Mouse (Mus musculus): ENCODE results near the gene Gast. TPM values are rescaled to one million over a fixed set of nuclear protein-coding genes. Genes with fewer than 3 reads are reported as not detected.

The Gast gene
- polyA plus RNA-seq, 2 experiments: not detected

DNA sequence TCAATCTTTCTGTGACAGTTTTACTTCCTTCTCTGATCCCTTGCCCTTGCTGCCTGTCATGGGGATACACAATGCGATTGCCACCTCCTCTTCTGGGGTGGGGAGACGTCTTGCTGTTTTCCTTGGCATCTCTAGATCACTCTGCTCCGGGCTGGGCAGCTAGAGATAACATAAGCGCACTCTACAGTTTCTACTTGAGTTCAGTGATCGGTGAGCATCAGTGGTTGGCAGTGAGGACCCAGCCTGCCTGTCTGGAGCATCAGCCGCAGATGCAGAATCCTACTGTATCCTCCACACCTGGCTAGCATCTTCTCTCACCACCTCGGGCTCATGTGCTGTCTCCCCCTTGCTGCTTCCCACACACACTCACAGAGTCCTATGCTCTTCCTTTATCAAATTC is 34.9 kb downstream of the Gast start:
- Histone ChIP-seq H3K36me3 (replicated peaks; ENCODE audit: control insufficient read depth, insufficient read depth, low read depth) (no peaks in the 10 kb centered on the region), H3K4me2 (ENCODE audit: low read depth) (no peak overlapping the region), H3K9ac (replicated peaks) (no peak overlapping the region), H3K4me1 (replicated peaks; ENCODE audit: control insufficient read depth in 2 of 2, insufficient read depth in 2 of 2, low read length in 1 of 2) (no peaks in the 10 kb centered on the region), H3K27me3 (ENCODE audit: control insufficient read depth, insufficient read depth, low read length) (no peaks in the 10 kb centered on the region), H3K9me3 (ENCODE audit: control insufficient read depth, low read length) (no peaks in the 10 kb centered on the region), H3K4me3 (ENCODE audit: insufficient read depth in 1 of 2, low read depth in 2 of 2, low read length in 2 of 2) (no peak overlapping the region), H3K27ac (no peak overlapping the region)
- 56% methylated on average over 7 of the region's 7 CpGs for whole genome bisulfite sequencing (ENCODE audit: insufficient replicate concordance)
- DNase-seq (ENCODE audit: low read depth in 3 of 3, low spot score in 3 of 3) (no peak), ATAC-seq (ENCODE audit: insufficient read depth) (no peak)
- no peak for TF ChIP-seq CTCF (IDR thresholded peaks at IDR 0.05; ENCODE audit: low read depth)
- no peak for TF ChIP-seq EP300 (IDR thresholded peaks at IDR 0.05; ENCODE audit: low read depth)

DNA sequence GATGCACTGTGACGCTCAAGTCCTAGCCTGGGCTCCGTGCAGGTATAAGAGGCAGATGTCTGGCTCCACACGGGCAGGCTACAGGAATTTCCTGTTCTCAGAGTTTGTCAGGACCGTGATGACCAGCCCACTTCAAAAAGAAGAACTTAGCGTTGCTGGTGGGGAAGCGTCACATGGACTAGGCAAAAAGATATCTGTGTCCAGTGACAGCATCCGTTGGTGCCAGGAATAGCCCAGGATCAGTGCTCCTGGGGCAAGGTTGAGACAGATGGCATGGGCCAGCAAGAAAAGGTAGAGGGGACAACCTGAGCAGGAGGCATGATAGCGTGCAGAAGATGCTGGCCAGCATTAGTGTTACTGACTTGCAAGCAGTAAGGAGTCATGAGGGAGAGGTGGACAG is 35.6 kb downstream of the Gast start:
- no peak for TF ChIP-seq CTCF (IDR thresholded peaks at IDR 0.05; ENCODE audit: low read depth)
- TF ChIP-seq EP300 (IDR thresholded peaks at IDR 0.05; ENCODE audit: low read depth): no peak
- Histone ChIP-seq H3K4me3 (ENCODE audit: insufficient read depth in 1 of 2, low read depth in 2 of 2, low read length in 2 of 2) (no peak overlapping the region), H3K4me2 (ENCODE audit: low read depth) (no peak overlapping the region), H3K27ac (no peak overlapping the region), H3K36me3 (replicated peaks; ENCODE audit: control insufficient read depth, insufficient read depth, low read depth) (no peaks in the 10 kb centered on the region), H3K27me3 (ENCODE audit: control insufficient read depth, insufficient read depth, low read length) (no peaks in the 10 kb centered on the region), H3K4me1 (replicated peaks; ENCODE audit: control insufficient read depth in 2 of 2, insufficient read depth in 2 of 2, low read length in 1 of 2) (no peaks in the 10 kb centered on the region), H3K9me3 (ENCODE audit: control insufficient read depth, low read length) (no peaks in the 10 kb centered on the region), H3K9ac (replicated peaks) (no peak overlapping the region)
- 23% methylated on average over 8 of the region's 8 CpGs for WGBS (ENCODE audit: insufficient replicate concordance)
- DNase-seq (ENCODE audit: low read depth in 3 of 3, low spot score in 3 of 3) (no peak), ATAC-seq (ENCODE audit: insufficient read depth) (no peak)

DNA sequence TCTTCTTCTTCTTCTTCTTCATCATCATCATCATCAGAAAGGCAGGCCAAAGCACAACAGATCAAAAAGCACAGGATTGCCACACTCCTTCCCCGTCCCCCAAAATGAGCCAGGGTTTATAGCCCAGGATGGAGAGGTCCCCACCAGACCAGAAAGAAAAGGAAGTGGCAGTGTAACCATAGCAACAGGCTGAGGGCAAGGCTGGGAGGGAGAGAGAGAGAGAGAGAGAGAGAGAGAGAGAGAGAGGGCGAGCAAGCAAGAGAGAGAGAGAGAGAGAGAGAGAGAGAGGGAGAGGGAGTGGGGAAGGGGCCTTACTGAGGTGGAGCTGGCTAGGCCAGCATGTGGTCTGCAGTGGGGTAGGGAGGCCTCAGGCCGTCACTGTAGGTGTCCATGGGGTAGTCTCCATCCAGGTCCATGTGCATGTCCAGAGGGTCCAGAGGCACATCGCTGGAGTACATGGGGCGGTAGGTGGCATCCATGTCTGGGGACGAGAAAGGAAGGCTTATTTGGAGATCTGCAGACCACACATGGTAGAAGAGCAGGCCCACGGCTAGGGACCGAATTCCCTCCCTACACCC is 37.9 kb downstream of the Gast start:
- H3K27ac ChIP-seq: no peak overlapping the region
- WGBS (ENCODE audit: insufficient replicate concordance): 63% methylated on average over 8 of the region's 8 CpGs
- TF ChIP-seq CTCF (IDR thresholded peaks at IDR 0.05; ENCODE audit: low read depth) (no peak), EP300 (IDR thresholded peaks at IDR 0.05; ENCODE audit: low read depth) (no peak)
- DNase-seq (ENCODE audit: low read depth in 3 of 3, low spot score in 3 of 3): no peak
- H3K4me1 ChIP-seq (replicated peaks; ENCODE audit: control insufficient read depth in 2 of 2, insufficient read depth in 2 of 2, low read length in 1 of 2): no peaks in the 10 kb centered on the region
- no peak overlapping the region for H3K9ac ChIP-seq (replicated peaks)
- H3K36me3 ChIP-seq (replicated peaks; ENCODE audit: control insufficient read depth, insufficient read depth, low read depth): no peaks in the 10 kb centered on the region
- H3K4me3 ChIP-seq (ENCODE audit: insufficient read depth in 1 of 2, low read depth in 2 of 2, low read length in 2 of 2): no peak overlapping the region
- no peak overlapping the region for H3K4me2 ChIP-seq (ENCODE audit: low read depth)
- no peaks in the 10 kb centered on the region for H3K9me3 ChIP-seq (ENCODE audit: control insufficient read depth, low read length)
- no peaks in the 10 kb centered on the region for H3K27me3 ChIP-seq (ENCODE audit: control insufficient read depth, insufficient read depth, low read length)
- no peak for ATAC-seq (ENCODE audit: insufficient read depth)

DNA sequence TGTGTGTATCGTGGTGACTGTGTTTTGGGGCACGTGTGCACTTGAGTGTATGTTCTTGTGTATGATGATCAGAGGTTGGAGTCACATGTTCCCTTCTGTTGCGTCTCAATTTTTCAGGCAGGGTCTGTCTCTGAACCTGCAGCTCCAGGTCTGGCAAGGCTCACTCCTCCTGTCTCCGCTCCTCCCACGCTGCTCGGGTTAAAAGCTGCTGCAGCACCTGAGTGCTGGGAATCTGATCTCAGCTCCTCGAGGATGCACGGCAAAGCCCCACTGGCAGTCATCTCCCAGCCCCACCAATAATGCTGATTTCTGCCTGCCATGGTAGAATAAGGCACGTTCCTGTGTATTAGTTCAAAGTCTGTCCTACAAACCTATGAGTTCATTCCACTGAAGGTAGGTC is 40.9 kb downstream of the Gast start:
- Histone ChIP-seq H3K9me3 (ENCODE audit: control insufficient read depth, low read length) (no peaks in the 10 kb centered on the region), H3K4me3 (ENCODE audit: insufficient read depth in 1 of 2, low read depth in 2 of 2, low read length in 2 of 2) (no peak overlapping the region), H3K27ac (no peak overlapping the region), H3K36me3 (replicated peaks; ENCODE audit: control insufficient read depth, insufficient read depth, low read depth) (no peaks in the 10 kb centered on the region), H3K9ac (replicated peaks) (no peak overlapping the region), H3K4me1 (replicated peaks; ENCODE audit: control insufficient read depth in 2 of 2, insufficient read depth in 2 of 2, low read length in 1 of 2) (no peaks in the 10 kb centered on the region), H3K4me2 (ENCODE audit: low read depth) (no peak overlapping the region), H3K27me3 (ENCODE audit: control insufficient read depth, insufficient read depth, low read length) (no peaks in the 10 kb centered on the region)
- TF ChIP-seq CTCF (IDR thresholded peaks at IDR 0.05; ENCODE audit: low read depth) (no peak), EP300 (IDR thresholded peaks at IDR 0.05; ENCODE audit: low read depth) (no peak)
- DNase-seq (ENCODE audit: low read depth in 3 of 3, low spot score in 3 of 3) (no peak), ATAC-seq (ENCODE audit: insufficient read depth) (no peak)
- 65% methylated on average over 9 of the region's 9 CpGs for WGBS (ENCODE audit: insufficient replicate concordance)

DNA sequence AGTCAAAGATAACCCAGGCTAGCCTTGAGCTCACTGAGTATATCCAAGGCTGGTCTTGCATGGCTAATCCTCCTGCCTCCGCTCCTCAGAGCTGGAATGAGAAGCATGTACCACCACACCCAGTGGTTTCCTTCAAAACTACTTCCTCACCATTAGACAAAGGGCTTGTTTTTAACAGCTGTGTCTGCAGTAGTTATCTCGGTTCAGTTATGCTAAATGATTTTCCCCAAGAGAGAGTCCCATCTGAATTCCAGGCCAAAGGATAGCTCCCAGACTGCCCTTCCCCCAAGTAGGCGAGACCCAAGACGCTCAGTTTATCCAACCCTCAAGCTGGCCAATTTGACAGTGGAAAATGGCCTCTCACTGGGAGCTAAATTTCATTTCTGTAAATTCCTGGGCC is 41.8 kb downstream of the Gast start:
- no peaks in the 10 kb centered on the region for H3K9me3 ChIP-seq (ENCODE audit: control insufficient read depth, low read length)
- no peak overlapping the region for H3K4me2 ChIP-seq (ENCODE audit: low read depth)
- TF ChIP-seq EP300 (IDR thresholded peaks at IDR 0.05; ENCODE audit: low read depth): no peak
- DNase-seq (ENCODE audit: low read depth in 3 of 3, low spot score in 3 of 3) (no peak), ATAC-seq (ENCODE audit: insufficient read depth) (no peak)
- WGBS (ENCODE audit: insufficient replicate concordance): 57% methylated on average over 4 of the region's 4 CpGs
- H3K4me1 ChIP-seq (replicated peaks; ENCODE audit: control insufficient read depth in 2 of 2, insufficient read depth in 2 of 2, low read length in 1 of 2): no peaks in the 10 kb centered on the region
- H3K9ac ChIP-seq (replicated peaks): no peak overlapping the region
- H3K27ac ChIP-seq: no peak overlapping the region
- H3K27me3 ChIP-seq (ENCODE audit: control insufficient read depth, insufficient read depth, low read length): no peaks in the 10 kb centered on the region
- no peak overlapping the region for H3K4me3 ChIP-seq (ENCODE audit: insufficient read depth in 1 of 2, low read depth in 2 of 2, low read length in 2 of 2)
- no peaks in the 10 kb centered on the region for H3K36me3 ChIP-seq (replicated peaks; ENCODE audit: control insufficient read depth, insufficient read depth, low read depth)
